Mouse (Mus musculus): ENCODE data around the gene Top1. TPM values are rescaled to one million over a fixed set of nuclear protein-coding genes. Genes with fewer than 3 reads are reported as not detected.

Top1 gene
- total and polyA plus RNA-seq, 2 experiments from 2014 or later: 31.1 to 52.2 TPM

DNA sequence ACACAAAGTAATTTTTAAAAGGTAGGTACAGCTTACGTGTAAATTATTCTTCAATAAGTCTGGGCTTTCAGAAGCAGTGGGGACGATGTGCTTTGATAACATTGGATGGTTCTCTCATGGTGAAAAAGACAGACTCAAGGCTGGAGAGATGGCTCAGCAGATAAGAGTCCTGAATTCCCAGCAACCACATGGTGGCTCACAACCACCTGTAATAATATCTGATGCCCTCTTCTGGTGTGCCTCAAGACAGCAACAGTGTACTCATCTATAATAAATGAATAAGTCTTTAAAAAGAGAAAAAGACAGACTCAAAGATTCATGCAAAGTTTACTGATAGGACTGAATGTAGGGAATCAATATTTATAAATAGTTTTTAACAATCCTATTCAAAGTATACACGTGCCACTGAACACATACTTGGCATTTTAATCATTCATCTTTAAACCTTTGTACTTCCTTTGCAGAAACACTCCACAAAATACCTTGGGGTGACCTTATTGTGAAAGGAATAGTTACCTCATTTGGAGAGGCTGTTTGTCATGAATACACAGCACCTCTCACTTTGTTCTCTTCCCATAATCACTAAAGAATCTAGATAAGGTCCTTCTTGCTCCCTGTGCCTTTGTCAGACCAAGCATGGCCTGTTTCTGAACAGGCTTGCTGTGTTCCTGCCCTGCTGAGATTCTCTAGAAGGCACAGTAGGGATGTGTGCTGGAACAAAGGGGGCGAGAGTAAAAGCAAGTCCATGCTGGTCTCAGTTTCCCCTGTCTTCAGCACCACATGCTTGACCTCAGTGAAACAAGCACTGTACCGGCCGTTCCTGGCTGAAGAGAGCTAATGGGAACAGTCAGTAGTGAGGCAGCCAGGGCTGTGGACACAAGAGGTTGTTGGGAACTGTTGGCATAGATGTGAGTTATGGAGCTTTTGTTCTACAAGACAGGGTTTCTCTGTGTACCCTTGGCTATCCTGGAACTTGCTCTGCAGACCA, 80.5 kb downstream of the Top1 start:
- peaks cover 5% of the 10 kb centered on the region; the same call in 1 of the 2 replicates for H3K4me1 ChIP-seq (ENCODE audit: insufficient read depth, low read length)
- 88% methylated on average over 6 of the region's 6 CpGs for WGBS
- DNase-seq (ENCODE audit: low spot score) (no peak), ATAC-seq (ENCODE audit: low FRiP score) (no peak)
- TF ChIP-seq CTCF (IDR thresholded peaks at IDR 0.05): peak; percentile 44
- H3K27me3 ChIP-seq (ENCODE audit: insufficient read depth, low read length): no peaks in the 10 kb centered on the region
- H3K4me3 ChIP-seq (ENCODE audit: low read depth, low read length): no peak overlapping the region
- no peak overlapping the region for H3K9ac ChIP-seq (replicated peaks; ENCODE audit: low read length, poor library complexity, severe bottlenecking)
- no peak overlapping the region for H3K27ac ChIP-seq (ENCODE audit: low read depth, low read length)
- no peak overlapping the region for H3K4me2 ChIP-seq (ENCODE audit: low read depth, low read length, poor library complexity, severe bottlenecking)
- peaks cover 8% of the 10 kb centered on the region for H3K36me3 ChIP-seq (ENCODE audit: insufficient read depth, low read length)
- H3K9me3 ChIP-seq (ENCODE audit: low read length): no peaks in the 10 kb centered on the region

DNA sequence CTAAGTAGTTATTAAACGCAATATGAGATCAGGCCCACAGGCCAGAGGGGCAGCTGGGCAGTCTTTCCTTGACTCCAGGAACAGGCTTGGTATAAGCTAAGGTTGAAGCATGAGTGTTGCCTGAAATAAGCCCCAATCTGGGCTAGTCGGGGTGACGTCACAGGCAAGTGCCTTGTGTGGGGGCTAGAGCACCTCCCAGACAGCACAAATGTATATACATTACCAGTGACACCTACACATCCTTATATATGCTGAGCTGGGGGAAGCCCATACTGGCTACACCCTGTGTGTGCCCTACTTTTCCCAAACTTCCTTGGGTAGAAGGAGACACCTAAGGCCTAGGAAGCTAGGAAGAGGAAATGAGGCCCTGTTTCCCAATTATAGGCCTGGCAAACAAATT, 83.3 kb downstream of the Top1 start:
- Histone ChIP-seq H3K27ac (ENCODE audit: low read depth, low read length) (no peak overlapping the region), H3K4me3 (ENCODE audit: low read depth, low read length) (no peak overlapping the region), H3K9ac (replicated peaks; ENCODE audit: low read length, poor library complexity, severe bottlenecking) (no peak overlapping the region), H3K4me1 (ENCODE audit: insufficient read depth, low read length) (peaks cover 15% of the 10 kb centered on the region), H3K9me3 (ENCODE audit: low read length) (no peaks in the 10 kb centered on the region), H3K36me3 (ENCODE audit: insufficient read depth, low read length) (no peaks in the 10 kb centered on the region; the same call in 1 of the 2 replicates), H3K4me2 (ENCODE audit: low read depth, low read length, poor library complexity, severe bottlenecking) (no peak overlapping the region), H3K27me3 (ENCODE audit: insufficient read depth, low read length) (no peaks in the 10 kb centered on the region)
- ATAC-seq (ENCODE audit: low FRiP score) (no peak), DNase-seq (ENCODE audit: low spot score) (no peak)
- TF ChIP-seq CTCF (IDR thresholded peaks at IDR 0.05): no peak
- 90% methylated on average over 3 of the region's 3 CpGs for WGBS

GRCm38 (mm10) chr2:160729436-160729835, 83.7 kb downstream of the Top1 start:
- Histone ChIP-seq H3K36me3 (ENCODE audit: insufficient read depth, low read length) (no peaks in the 10 kb centered on the region), H3K9me3 (ENCODE audit: low read length) (no peaks in the 10 kb centered on the region), H3K27ac (ENCODE audit: low read depth, low read length) (no peak overlapping the region; the same call in 1 of the 2 replicates), H3K27me3 (ENCODE audit: insufficient read depth, low read length) (no peaks in the 10 kb centered on the region), H3K4me1 (ENCODE audit: insufficient read depth, low read length) (peaks cover 17% of the 10 kb centered on the region), H3K4me2 (ENCODE audit: low read depth, low read length, poor library complexity, severe bottlenecking) (no peak overlapping the region), H3K9ac (replicated peaks; ENCODE audit: low read length, poor library complexity, severe bottlenecking) (no peak overlapping the region), H3K4me3 (ENCODE audit: low read depth, low read length) (no peak overlapping the region)
- no peak for TF ChIP-seq CTCF (IDR thresholded peaks at IDR 0.05)
- no peak for ATAC-seq (ENCODE audit: low FRiP score)
- no peak for DNase-seq (ENCODE audit: low spot score)
- WGBS: 72% methylated on average over 2 of the region's 2 CpGs

DNA sequence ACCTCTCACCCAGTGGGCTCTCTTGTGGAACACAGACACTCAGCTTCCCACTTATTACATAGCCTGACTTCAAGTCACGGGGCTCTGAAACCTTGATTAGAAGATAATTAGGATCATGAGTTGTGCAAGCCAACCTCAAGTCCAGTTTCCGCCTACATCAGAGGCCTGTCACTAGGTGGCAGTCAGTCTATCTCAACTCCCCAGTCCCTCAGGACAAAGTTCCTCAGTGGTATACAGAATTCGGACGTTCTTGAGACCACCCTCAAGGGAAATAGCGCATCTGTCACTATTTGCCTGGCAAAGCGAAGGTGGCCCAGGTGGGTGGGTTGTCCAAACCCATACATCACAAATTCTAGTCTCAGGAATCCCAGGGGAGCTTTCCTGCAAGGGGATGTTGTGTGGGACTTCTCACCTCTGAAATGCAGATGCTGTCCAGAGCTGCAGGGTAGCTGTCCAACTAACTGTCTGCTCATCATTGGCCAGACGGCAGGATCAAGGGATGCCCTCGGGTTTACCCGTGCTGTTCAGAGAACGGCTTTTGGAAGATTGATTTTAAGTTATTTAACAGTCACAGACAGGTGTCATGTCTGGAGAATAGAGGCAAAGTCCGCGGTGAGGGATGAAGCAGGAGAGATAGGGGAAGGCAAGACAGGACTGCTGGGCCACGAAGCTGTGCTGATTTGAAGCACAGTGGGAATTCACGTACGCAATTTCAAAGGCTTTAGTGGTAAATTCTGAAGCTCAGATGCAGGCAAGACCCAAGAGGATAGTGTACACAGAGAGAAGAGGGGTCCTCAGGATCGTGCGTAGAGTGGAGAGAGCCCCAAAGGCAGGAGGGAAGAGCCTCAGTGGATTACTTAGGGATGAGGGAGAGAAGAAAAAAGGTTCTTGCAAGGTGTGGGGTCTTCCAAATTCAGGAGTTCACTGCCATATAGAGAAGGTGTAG, 84.4 kb downstream of the Top1 start:
- ATAC-seq (ENCODE audit: low FRiP score): no peak
- WGBS: 20% methylated on average over 17 of the region's 17 CpGs
- H3K9ac ChIP-seq (replicated peaks; ENCODE audit: low read length, poor library complexity, severe bottlenecking): peak overlapping the region; percentile 99
- H3K36me3 ChIP-seq (ENCODE audit: insufficient read depth, low read length): no peaks in the 10 kb centered on the region
- peak overlapping the region; percentile 86 for H3K4me3 ChIP-seq (ENCODE audit: low read depth, low read length)
- H3K4me1 ChIP-seq (ENCODE audit: insufficient read depth, low read length): peaks cover 23% of the 10 kb centered on the region
- H3K4me2 ChIP-seq (ENCODE audit: low read depth, low read length, poor library complexity, severe bottlenecking): peak overlapping the region; percentile 96
- peak overlapping the region; percentile 95 for H3K27ac ChIP-seq (ENCODE audit: low read depth, low read length)
- TF ChIP-seq CTCF (IDR thresholded peaks at IDR 0.05): peak; percentile 66
- no peaks in the 10 kb centered on the region for H3K9me3 ChIP-seq (ENCODE audit: low read length)
- peak; percentile 52 for DNase-seq (ENCODE audit: low spot score)
- H3K27me3 ChIP-seq (ENCODE audit: insufficient read depth, low read length): no peaks in the 10 kb centered on the region

GRCm38 (mm10) chr2:160730797-160731116, 85.1 kb downstream of the Top1 start:
- WGBS: 7% methylated on average over 19 of the region's 19 CpGs
- Histone ChIP-seq H3K9me3 (ENCODE audit: low read length) (no peaks in the 10 kb centered on the region), H3K36me3 (ENCODE audit: insufficient read depth, low read length) (no peaks in the 10 kb centered on the region; the same call in 1 of the 2 replicates)

More at GRCm38 (mm10) chr2:160730797-160731116, 85.1 kb downstream of the Top1 start:
- H3K27me3 ChIP-seq (ENCODE audit: insufficient read depth, low read length): no peaks in the 10 kb centered on the region
- DNase-seq (ENCODE audit: low spot score) (no peak), ATAC-seq (ENCODE audit: low FRiP score) (no peak; the same call in 1 of the 2 replicates)
- peaks cover 23% of the 10 kb centered on the region for H3K4me1 ChIP-seq (ENCODE audit: insufficient read depth, low read length)
- H3K4me2 ChIP-seq (ENCODE audit: low read depth, low read length, poor library complexity, severe bottlenecking): peak overlapping the region; percentile 96
- H3K4me3 ChIP-seq (ENCODE audit: low read depth, low read length): peak overlapping the region; percentile 86
- peak overlapping the region; percentile 99 for H3K9ac ChIP-seq (replicated peaks; ENCODE audit: low read length, poor library complexity, severe bottlenecking)
- H3K27ac ChIP-seq (ENCODE audit: low read depth, low read length): peak overlapping the region; percentile 95
- TF ChIP-seq CTCF (IDR thresholded peaks at IDR 0.05): no peak
